Mouse (Mus musculus) neural tube, embryonic 14.5 days (tissue): ENCODE results near the gene Metrn. TPM values are rescaled to one million over a fixed set of nuclear protein-coding genes. Genes with fewer than 3 reads are reported as not detected.
A peak's percentile ranks its signal among the peaks of the same experiment; 100 is the strongest.

Source experiments
- ATAC-seq: fragments of 200-750 bp; cut with Nextera tagmentation; 2 replicates; pipeline ENCODE4 v1.8.0; 2017; ENCODE audit warnings: low read depth, mild to moderate bottlenecking, moderate TSS enrichment, moderate library complexity
- H3K27ac ChIP-seq: fragments of 300-500 bp; sonication (generic); 2 replicates; pipeline ENCODE4 v1.5.1; 2014; ENCODE audit warnings: low read depth, mild to moderate bottlenecking, control low read depth, low read length, moderate library complexity, mixed read lengths
- H3K27me3 ChIP-seq: fragments of 300-500 bp; sonication (generic); 2 replicates; pipeline ENCODE4 v1.6.1; 2014; ENCODE audit warnings: low read length; ENCODE audit not compliant: control insufficient read depth, insufficient read depth
- H3K36me3 ChIP-seq: fragments of 300-500 bp; sonication (generic); 2 replicates; pipeline ENCODE4 v1.6.1; 2014; ENCODE audit warnings: low read length, mixed read lengths; ENCODE audit not compliant: control insufficient read depth, insufficient read depth
- H3K4me1 ChIP-seq: fragments of 300-500 bp; sonication (generic); 2 replicates; pipeline ENCODE4 v1.6.1; 2014; ENCODE audit warnings: low read length; ENCODE audit not compliant: control insufficient read depth, insufficient read depth
- H3K4me2 ChIP-seq: fragments of 300-500 bp; sonication (generic); 2 replicates; pipeline ENCODE4 v1.6.1; 2014; ENCODE audit warnings: mild to moderate bottlenecking, low read depth, low read length, control low read depth
- H3K4me3 ChIP-seq: fragments of 300-500 bp; sonication (generic); 2 replicates; pipeline ENCODE4 v1.5.1; 2014; ENCODE audit warnings: low read depth, low read length, control low read depth, mixed read lengths
- H3K9ac ChIP-seq: fragments of 300-500 bp; sonication (generic); replicated peaks from 2 replicates; pipeline ENCODE4 v1.6.1; 2014; ENCODE audit warnings: low read depth, mild to moderate bottlenecking, control low read depth, low read length, mixed read lengths
- H3K9me3 ChIP-seq: fragments of 300-500 bp; sonication (generic); 2 replicates; pipeline ENCODE4 v1.6.1; 2016; ENCODE audit warnings: low read length; ENCODE audit not compliant: control insufficient read depth
- WGBS: fragments of 180-500 bp; shearing (Covaris S2); extraction: QIAGEN DNeasy Blood & Tissue Kit; methylation state at CpG from one replicate; pipeline ENCODE4 v1.1.7; 2014; 5-methylcytosine and 5-hydroxymethylcytosine counted together
- polyA plus RNA-seq: library from polyadenylated mRNA; unstranded; fragments of >200 nt; fragmentation: Nextera tagmentation; extraction: Ambion mirVana; gene quantifications from 2 replicates; pipeline ENCODE4 v1.2.1, GENCODE M21; 2014

The Metrn gene
- polyA plus RNA-seq, 1 experiment from 2014 or later = 7.3 TPM

GRCm38 (mm10) chr17:25832436-25833290, 35.7 kb upstream of the Metrn start:
- Histone ChIP-seq H3K4me2 (peak overlapping the region; percentile 90), H3K4me3 (peak overlapping the region; percentile 82), H3K27ac (peak overlapping the region; percentile 93), H3K36me3 (peaks cover 17% of the 10 kb centered on the region), H3K27me3 (no peaks in the 10 kb centered on the region), H3K9me3 (no peaks in the 10 kb centered on the region), H3K4me1 (peaks cover 77% of the 10 kb centered on the region), H3K9ac (peak overlapping the region; percentile 76)
- WGBS = under 1% methylated on average over 67 of the region's 77 CpGs
- ATAC-seq = peak; percentile 90

GRCm38 (mm10) chr17:25831451-25832281, 34.7 kb upstream of the Metrn start:
- H3K27ac ChIP-seq = no peak overlapping the region
- H3K9me3 ChIP-seq = no peaks in the 10 kb centered on the region
- peaks cover 71% of the 10 kb centered on the region for H3K4me1 ChIP-seq
- H3K36me3 ChIP-seq = peaks cover 20% of the 10 kb centered on the region
- H3K27me3 ChIP-seq = no peaks in the 10 kb centered on the region
- H3K4me2 ChIP-seq = peak overlapping the region; percentile 90
- no peak for ATAC-seq
- H3K9ac ChIP-seq = peak overlapping the region; percentile 76
- H3K4me3 ChIP-seq = peak overlapping the region; percentile 82
- WGBS = 66% methylated on average over 21 of the region's 21 CpGs

- no peaks in the 10 kb centered on the region for H3K9me3 ChIP-seq
- WGBS = 89% methylated on average over 14 of the region's 14 CpGs
- peaks cover 63% of the 10 kb centered on the region for H3K4me1 ChIP-seq
- H3K9ac ChIP-seq = no peak overlapping the region
- H3K27me3 ChIP-seq = no peaks in the 10 kb centered on the region
- peak overlapping the region; percentile 90; the same call in 1 of the 2 replicates for H3K4me2 ChIP-seq
- no peak overlapping the region for H3K4me3 ChIP-seq
- H3K27ac ChIP-seq = no peak overlapping the region
- ATAC-seq = no peak
- peaks cover 20% of the 10 kb centered on the region for H3K36me3 ChIP-seq
Measured at GRCm38 (mm10) chr17:25830806-25831431, 34.0 kb upstream of the Metrn start.

- H3K27ac ChIP-seq = no peak overlapping the region
- WGBS = 91% methylated on average over 4 of the region's 4 CpGs
- no peaks in the 10 kb centered on the region for H3K27me3 ChIP-seq
- H3K36me3 ChIP-seq = peaks cover 20% of the 10 kb centered on the region
- H3K4me1 ChIP-seq = peaks cover 59% of the 10 kb centered on the region
- H3K9me3 ChIP-seq = no peaks in the 10 kb centered on the region
- no peak for ATAC-seq
- peak overlapping the region; percentile 59; the same call in 1 of the 2 replicates for H3K4me3 ChIP-seq
- H3K9ac ChIP-seq = no peak overlapping the region
- peak overlapping the region; percentile 96 for H3K4me2 ChIP-seq
Measured at GRCm38 (mm10) chr17:25830200-25830753, 33.3 kb upstream of the Metrn start.

GRCm38 (mm10) chr17:25829558-25830017, 32.7 kb upstream of the Metrn start:
- H3K9ac ChIP-seq = peak overlapping the region; percentile 74
- H3K27me3 ChIP-seq = no peaks in the 10 kb centered on the region
- WGBS = 42% methylated on average over 8 of the region's 8 CpGs
- H3K27ac ChIP-seq = peak overlapping the region; percentile 86
- H3K36me3 ChIP-seq = peaks cover 20% of the 10 kb centered on the region
- peak overlapping the region; percentile 59 for H3K4me3 ChIP-seq
- no peak for ATAC-seq
- no peaks in the 10 kb centered on the region for H3K9me3 ChIP-seq
- H3K4me2 ChIP-seq = peak overlapping the region; percentile 96
- peaks cover 58% of the 10 kb centered on the region for H3K4me1 ChIP-seq

GRCm38 (mm10) chr17:25828712-25829557, 32.0 kb upstream of the Metrn start, which contains the start of gene Jmjd8:
Gene Jmjd8 (plus strand): TSS chr17:25828867.
- peaks cover 58% of the 10 kb centered on the region for H3K4me1 ChIP-seq
- peak within 1 kb of the TSS; percentile 86 for H3K27ac ChIP-seq
- H3K4me2 ChIP-seq = peak within 1 kb of the TSS; percentile 96
- H3K27me3 ChIP-seq = no peaks in the 10 kb centered on the region
- peak; percentile 48; the same call in 1 of the 2 replicates for ATAC-seq
- no peaks in the 10 kb centered on the region for H3K9me3 ChIP-seq
- 3% methylated on average over 32 of the region's 32 CpGs for WGBS
- peak within 1 kb of the TSS; percentile 59 for H3K4me3 ChIP-seq
- peak within 1 kb of the TSS; percentile 74 for H3K9ac ChIP-seq
- peaks cover 20% of the 10 kb centered on the region for H3K36me3 ChIP-seq

GRCm38 (mm10) chr17:25828223-25828594, 31.3 kb upstream of the Metrn start:
- peak overlapping the region; percentile 37 for H3K9ac ChIP-seq
- peak overlapping the region; percentile 86 for H3K27ac ChIP-seq
- peaks cover 20% of the 10 kb centered on the region for H3K36me3 ChIP-seq
- peak overlapping the region; percentile 59 for H3K4me3 ChIP-seq
- no peaks in the 10 kb centered on the region for H3K9me3 ChIP-seq
- 85% methylated on average over 8 of the region's 8 CpGs for whole genome bisulfite sequencing
- no peaks in the 10 kb centered on the region for H3K27me3 ChIP-seq
- H3K4me1 ChIP-seq = peaks cover 54% of the 10 kb centered on the region
- ATAC-seq = no peak
- peak overlapping the region; percentile 96 for H3K4me2 ChIP-seq
